Mouse (Mus musculus) c-Kit-positive CD71-positive TER-119-negative erythroid progenitor cells, embryonic 14.5 days (primary cell): ENCODE results near the gene Ccl4.

Experiments
- DNase-seq: peaks from one replicate; pipeline ENCODE4 v3.0.0-alpha.2; 2013; ENCODE audit warnings: low read depth

Gene Ccl4

DNA sequence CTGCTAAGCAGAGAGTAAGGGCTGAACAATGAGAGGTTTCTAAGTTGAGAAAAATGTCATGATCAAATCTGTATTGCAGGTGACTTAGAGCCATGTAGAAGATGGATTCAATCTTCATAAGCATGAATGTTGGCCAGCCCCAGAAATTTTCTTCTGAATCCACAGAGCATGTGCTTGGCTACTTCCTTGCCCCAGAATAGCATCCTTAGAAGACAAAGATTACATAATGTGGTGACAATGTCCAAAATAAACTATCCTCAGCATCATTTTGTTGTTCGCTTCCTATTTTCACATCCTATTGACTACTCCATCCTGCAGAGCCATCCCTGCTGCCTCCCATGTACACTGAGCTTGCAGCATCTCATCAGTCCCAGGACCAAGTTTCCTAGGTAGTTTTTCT is 13.3 kb downstream of the Ccl4 start:
- no peak for DNase-seq

DNA sequence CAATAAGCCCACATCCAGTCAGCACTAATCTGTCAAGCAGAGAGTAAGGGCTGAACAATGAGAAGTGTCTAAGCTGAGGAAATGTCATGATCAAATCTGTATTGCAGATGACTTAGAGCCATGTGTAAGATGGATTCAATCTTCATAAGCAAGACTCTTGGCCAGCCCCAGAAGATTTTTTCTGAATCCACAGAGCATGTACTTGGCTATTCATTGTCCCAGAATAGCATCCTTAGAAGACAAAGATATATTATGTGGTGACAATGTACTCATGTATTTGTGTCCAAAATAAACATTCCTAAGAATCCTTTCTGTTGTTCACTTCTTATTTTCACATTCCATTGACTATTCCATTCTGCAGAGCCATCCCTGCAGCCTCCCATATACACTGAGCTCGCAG is 27.5 kb downstream of the Ccl4 start:
- DNase-seq = no peak

DNA sequence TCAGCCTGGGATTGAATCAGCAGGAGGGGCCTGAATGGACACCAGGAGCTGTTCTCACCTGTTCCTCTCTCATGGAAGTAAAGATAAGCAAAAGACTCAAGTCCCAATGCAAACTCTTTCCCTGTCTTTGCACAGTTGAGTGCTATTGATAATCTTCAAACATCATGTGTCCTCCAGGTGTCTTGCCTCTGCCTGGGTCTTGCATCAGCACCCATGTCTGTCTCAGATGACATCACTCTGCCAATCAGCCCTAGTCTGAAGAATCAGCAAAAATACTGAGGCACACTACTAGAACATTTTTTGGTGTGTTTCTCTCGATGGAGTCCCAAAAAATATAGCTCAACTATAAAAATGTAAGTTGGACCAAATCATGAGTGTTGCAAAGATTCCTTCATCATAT is 29.6 kb downstream of the Ccl4 start:
- DNase-seq = no peak

DNA sequence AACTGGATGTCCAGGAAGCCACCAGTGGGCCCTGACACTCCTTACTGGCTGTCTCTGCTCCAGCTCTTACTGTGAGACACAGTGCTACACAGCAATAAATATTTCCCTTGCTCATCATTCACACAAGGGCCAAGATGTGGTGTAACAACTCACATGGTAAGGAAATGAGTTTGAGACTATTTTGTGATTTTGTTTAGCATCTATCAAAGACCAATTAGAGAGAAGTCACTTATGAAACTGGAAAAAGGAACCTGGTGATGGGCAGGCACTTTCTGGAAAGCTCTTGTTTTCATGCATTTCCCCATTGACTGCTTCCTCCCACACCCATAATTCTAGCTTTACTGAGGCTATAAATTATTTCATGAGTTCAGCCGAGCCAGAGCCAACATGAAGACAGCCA is 41.3 kb downstream of the Ccl4 start, which contains the start of gene Wfdc17:
Gene Wfdc17, plus strand, starts transcription at position 287 of the 400 bp plus-strand sequence.
- no peak for DNase-seq

DNA sequence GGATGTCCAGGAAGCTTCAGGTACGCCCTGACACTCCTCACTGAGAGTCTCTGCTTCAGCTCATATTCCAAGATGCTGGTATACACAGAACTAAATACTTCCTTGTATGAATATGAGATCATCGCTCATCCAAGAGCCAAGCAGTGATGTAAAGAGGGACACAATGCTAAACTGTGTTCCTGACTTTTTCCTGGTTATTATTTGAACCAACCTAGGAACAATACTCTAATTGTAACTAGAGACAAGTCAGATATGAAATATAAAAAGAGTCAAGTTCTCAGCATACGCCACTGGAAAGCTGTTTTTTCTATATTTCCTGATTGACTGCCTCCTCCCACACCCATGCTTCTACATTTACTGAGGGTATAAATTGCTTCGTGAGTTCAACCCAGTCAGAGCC is 46.3 kb downstream of the Ccl4 start, which contains the start of gene Wfdc18:
Gene Wfdc18, plus strand, starts transcription at position 301 of the 400 bp plus-strand sequence.
- no peak for DNase-seq

DNA sequence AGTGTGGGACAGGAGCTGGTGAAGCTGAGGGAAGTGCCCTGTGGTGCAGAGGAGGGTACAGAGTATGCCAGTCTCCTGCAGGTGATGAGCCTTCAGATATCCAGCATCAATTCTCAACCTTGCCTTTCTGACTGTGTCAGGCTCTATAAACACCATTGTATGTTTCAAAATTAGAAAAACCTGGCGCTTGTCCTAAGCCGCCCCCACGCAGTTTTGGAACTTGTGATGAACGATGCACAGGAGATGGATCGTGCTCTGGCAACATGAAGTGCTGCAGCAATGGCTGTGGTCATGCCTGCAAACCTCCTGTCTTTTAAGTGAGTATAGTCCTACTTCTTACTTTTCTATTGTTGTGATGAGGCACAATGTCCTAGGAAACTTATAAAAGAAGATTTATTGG is 47.3 kb downstream of the Ccl4 start:
- no peak for DNase-seq

DNA sequence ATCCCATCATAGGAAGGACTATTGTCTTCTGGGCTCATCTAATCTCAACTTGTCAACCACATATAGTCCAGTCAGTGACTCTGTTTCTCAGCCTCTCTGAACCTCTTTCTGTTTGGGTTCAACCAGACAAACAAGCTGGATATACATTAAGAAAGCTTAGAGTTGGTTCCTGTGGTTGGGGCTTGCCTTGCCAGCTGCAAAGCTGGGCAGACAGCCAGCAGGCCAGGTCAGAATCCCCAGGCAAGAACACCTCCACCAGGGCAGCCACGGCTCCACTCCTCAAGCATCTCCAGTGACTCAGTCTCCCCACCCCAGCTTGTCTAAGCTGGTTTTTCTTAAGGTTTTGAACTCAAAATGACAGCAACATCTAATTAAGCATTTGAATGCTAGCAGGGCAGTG is 50.3 kb downstream of the Ccl4 start:
- no peak for DNase-seq

DNA sequence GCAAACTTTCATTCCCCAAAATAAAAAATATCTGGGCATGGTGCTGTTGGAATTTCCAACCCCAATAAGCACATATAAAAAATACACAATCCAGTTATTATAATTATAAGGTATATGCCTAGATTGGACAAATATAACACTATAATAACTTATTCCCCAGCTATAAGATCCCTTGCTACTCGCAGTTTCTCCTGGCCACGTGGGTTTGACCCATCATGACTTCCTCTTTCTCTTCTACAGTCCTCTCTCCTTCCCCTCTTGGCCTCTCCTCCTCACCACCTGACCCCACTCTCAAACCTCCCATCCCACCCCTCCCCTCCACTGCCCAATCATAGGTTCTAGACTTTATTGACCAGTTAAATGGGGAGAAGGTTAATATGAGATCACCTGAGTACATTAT is 51.5 kb downstream of the Ccl4 start:
- no peak for DNase-seq
